Mouse (Mus musculus) spleen, postnatal 36 days (tissue): ENCODE measurements around the gene Anapc1.

Experiments used
- DNase-seq, 2 experiments: peaks; one replicate each; pipeline ENCODE4 v3.0.0; 2022; ENCODE audit warnings: low spot score in 2 of 2, mixed read lengths in 1 of 2

Anapc1 gene

DNA sequence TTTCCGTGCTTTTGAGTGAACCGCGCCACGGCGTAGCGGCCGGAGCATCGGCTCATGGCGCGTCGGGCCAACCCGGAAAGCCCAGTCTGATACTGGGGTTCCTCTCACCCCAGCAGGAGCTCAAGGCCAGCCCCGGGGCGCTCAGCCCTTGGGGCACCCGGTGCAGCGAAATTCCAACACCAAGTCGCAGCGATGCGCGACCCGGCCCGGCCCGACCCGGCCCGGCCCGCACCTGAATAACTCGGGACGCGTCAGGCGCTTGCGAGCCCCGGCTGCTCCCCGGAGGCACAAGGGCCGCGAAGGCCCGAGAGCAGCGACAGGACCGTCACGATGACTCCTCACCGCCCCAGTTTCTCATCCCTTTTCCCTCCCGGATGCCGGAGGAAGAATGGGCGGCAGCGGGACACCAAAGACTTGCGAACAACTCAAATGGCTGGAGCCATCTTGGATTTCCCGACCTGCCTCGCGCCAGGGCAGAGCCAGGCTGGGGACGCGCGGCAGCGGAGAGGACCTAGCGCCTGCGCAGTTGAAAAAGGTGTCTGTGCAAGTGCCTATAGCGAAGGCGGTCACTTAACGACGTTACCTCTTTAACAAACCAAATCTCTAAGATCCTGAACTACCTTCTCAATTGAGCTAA lies at the start of gene Anapc1:
Gene Anapc1 (minus strand): TSS at position 471 of the 637 bp plus-strand sequence.
- peak; percentile 88 to 89 for DNase-seq

GRCm38 (mm10) chr2:128735089-128735488 lies 47.9 kb upstream of the Anapc1 start:
- DNase-seq, result no peak

GRCm38 (mm10) chr2:128731951-128732350 lies 44.8 kb upstream of the Anapc1 start:
- DNase-seq, result no peak

DNA sequence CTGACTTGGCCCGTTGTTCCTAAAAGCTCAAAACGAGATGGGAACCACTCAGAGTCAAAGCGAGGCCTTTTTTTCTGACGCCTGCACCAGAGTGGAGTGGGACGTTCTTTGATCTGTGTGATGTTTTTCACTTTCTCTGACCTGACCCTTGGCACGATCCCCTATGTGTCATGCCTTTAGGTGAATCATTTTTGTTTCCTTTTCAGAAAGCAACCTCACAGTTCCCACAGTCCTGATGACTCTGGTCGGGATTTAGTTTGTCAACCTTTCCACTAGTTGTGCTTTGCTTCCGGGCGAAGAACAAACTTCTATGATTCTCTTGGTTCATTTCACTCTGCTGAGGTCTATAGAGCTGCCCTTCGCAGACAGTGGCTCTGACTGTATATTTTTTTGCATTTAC lies 44.3 kb upstream of the Anapc1 start:
- DNase-seq, result no peak

- no peak for DNase-seq
Observed at GRCm38 (mm10) chr2:128729141-128729540, 42.0 kb upstream of the Anapc1 start.

DNA sequence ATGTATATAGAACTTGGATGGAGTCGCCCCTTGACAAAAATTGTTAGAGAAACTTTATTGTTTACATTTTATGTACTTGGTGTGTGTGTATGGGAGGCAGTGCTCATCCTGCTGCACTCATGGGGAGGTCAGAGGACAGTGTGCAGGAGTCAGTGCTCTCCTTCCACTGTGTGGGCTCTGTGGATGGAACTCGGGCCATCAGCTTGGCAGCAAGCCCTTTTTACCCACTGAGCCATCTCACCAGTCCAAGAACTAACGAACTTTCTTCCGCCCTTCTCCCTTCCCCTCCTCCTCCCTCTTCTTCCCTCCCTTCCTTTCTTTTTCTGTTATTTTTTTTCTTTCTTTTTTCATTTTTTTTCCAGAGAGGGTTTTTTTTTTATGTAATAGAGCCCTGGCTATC lies 40.9 kb upstream of the Anapc1 start:
- DNase-seq, result no peak

DNA sequence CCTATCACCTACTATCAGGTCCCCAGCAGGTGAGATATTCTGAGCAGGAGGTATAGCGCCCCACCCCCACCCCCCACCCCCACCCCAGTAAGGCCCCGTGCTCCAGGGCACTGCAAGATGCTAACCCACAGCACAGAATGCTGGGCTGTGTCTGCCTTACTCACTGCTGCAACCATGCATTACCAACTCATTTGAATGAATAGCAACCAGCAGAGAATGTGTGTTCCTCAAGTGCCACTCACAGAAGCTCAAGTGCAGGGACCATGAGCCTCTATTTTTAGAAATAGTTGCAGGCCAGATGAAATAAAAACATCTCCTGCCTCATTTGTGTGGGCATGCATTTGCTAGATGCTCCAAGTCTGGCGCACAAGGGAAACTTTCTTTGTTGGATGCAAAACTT lies 40.4 kb upstream of the Anapc1 start:
- DNase-seq, result no peak

DNA sequence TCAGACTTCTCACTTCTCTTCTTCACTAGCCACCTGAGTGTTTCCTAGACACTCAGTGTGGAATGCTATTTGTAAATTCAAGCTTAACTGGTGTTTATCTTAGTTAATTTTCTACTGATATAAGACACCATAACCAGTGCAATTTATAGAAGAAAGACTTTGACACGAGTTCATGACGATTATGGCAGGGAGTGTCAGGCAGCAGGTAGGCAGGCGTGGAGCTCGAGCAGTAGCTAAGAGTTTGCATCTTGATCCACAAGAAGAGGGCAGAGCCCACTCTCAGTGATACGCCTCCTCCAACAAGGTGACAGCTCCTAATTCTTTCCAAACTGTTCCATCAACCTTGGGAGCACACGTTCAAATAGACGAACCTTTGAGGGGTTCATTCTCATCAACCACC lies 39.4 kb upstream of the Anapc1 start:
- no peak for DNase-seq

- no peak for DNase-seq
Observed at GRCm38 (mm10) chr2:128726067-128726466, 38.9 kb upstream of the Anapc1 start.

GRCm38 (mm10) chr2:128722106-128722710 lies 35.0 kb upstream of the Anapc1 start:
- DNase-seq, result no peak

GRCm38 (mm10) chr2:128719380-128719779 lies 32.2 kb upstream of the Anapc1 start:
- no peak for DNase-seq

GRCm38 (mm10) chr2:128715979-128716378 lies 28.8 kb upstream of the Anapc1 start:
- DNase-seq, result no peak

DNA sequence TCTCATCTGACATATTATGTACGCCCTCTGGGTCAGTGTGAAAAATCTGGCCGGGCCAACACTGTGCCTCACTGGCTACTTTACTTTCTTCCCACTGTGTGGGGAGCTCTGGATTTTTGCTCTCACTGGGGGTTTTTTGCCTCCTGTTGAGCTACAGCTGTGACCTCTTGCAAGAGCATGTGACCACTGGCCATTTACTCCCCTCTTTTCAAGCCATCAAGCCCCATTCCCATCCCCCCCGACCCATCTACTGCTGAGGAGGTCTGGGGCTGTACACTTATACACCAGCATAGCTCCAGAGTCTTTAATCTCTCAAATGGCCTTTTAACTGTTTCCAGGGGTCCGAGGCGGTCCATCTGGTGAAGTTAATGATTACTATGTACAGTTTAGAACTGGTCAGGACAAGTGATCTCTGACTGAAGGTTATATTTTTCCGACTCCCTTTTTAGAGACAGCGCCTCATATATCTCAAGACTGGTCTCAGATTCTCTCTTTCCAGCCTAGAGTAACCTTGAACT lies 27.6 kb upstream of the Anapc1 start:
- no peak for DNase-seq

GRCm38 (mm10) chr2:128713548-128714003 lies 26.4 kb upstream of the Anapc1 start:
- DNase-seq, result no peak

DNA sequence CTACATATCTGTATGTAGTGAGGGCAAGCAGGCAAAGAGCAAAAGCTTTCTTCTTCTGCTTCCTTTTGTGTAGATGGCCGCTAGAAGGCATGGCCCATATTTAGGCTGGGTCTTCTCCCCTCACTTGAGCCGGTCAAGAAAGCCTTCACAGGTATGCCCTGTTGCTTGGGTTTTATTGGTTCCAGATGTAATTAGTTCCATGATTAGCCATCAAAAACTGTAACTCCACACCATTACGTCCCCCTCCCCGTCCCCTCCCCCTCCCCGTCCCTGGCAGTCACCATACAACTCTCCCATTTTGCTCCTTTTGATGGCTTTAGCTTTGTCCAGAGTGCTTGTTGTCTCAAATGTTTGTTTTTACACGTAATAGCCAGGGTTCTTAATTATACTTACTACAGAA lies 25.7 kb upstream of the Anapc1 start:
- no peak for DNase-seq

DNA sequence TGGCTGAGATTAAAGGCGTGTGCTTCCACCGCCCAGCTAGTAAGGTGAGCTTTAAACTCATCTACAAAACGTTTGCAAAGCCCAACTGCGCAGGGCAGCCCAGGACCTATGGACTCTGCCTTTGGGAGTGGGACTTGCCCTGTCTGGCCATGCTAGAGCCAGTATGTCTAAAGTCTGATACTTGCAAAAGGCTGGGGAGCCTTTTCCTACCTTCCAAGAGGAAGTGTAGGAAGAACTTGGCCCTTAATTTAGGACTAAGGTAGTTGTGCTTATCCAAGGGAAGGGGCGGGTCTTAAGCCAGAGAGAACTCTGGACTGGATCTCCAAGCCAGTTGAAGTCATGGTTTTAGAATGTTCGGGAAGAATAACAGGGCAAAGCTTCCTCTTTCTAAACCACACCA lies 23.4 kb upstream of the Anapc1 start:
- no peak for DNase-seq

DNA sequence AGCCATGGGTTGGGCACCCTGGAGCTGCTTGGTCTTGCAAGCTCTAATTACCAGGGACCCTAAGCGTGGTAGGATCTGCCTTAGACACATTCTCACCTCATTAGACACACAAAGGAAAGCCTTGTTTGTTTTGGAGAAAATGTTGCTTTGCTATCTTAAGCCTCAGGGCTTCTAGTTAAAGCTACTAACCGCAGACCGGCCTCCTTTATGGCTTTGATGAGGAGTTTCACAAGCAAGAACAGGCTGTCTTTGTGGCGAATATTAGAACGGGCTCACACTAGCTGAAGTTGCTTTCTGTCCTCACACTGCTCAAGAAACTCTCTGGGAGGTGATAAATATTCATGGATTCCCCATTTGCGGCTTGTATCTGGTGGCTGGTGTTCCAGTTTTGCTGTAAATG lies 22.1 kb upstream of the Anapc1 start:
- DNase-seq, result no peak

DNA sequence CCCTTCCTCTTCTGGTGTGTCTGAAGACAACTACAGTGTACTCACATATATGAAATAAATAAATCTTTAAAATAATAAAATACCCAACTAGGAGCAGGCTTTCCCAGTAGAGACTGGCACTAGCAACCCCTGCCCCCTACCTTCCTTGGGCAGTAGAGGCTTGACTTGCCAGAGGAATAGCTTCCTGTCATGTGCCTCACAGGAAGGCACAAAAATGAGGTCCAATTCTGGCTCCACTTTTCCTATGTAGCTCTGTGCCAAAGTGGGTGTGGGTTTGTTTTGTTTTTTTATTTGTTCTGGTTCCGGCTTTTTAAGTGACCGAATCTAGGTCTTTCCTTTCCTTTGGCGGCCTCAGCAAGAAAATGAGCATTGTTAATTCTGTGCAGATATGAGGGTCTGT lies 17.3 kb upstream of the Anapc1 start:
- DNase-seq, result no peak

DNA sequence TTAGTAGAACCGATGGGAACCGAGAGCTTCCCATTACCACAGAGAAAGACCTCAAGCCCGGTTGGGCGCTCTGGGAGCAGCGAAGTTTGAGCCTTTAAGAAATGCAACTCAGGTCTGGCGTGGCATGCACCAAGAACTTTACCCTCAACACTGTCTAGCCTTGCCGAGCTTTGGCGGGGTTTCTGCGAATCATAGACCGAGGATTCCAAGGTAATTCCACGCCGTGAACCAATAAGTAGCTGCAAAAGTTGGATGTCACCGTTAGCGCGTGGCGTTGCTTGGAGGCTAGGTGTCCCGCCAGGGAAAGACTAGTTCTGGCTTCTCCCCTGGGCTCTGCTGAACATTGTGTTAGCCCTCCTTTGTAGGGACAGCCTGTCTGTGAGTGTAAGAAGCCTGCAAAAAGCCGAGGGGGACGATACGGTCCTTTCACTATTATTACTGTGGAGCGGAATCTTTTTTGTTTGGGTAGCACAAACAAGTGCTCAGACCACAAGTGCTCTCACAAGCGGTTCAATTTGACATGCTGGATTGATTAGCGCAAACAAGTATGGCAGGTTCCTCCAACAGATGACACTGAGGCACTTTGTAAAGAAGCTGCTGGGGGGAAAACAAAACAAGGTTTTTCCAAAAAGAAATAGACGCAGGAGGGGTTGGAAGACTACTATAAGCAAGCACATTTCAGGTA lies 12.2 kb upstream of the Anapc1 start:
- DNase-seq, result no peak

DNA sequence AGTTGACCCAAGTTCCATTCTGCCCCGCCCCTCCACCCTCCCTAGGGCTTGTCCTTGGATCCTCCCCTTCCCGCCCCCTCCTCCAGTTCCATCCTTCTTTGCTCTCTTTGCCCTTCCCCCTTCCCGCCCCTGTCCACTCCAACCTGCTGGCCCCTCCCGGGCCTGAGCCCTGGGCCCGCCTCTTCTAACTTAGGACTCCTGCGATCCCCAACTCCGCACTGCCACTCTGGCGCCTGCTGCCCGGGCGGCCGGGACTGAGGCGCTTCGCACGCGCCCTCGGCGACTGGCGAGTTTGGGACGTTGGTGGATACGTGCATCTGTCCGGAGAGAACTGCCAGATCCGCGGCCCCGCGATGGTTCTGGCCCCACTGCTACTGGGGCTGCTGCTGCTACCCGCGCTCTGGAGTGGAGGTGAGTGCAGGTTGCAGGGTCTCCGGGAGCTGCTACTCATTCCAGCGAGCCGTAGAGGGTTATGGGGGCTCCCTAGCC lies 11.5 kb upstream of the Anapc1 start, which contains the start of gene Mertk:
Gene Mertk (plus strand): TSS at position 264 of the 489 bp plus-strand sequence.
- DNase-seq, result peak; percentile 38 to 54

GRCm38 (mm10) chr2:128698140-128698692 lies 11.0 kb upstream of the Anapc1 start:
- DNase-seq, result peak; percentile 34 to 41

- DNase-seq, result no peak
Observed at GRCm38 (mm10) chr2:128697566-128697965, 10.4 kb upstream of the Anapc1 start.
